Mouse (Mus musculus) midbrain, postnatal 0 days (tissue): ENCODE data around the gene Marc1. TPM values are rescaled to one million over a fixed set of nuclear protein-coding genes. Genes with fewer than 3 reads are reported as not detected.

Source experiments
- ATAC-seq: fragments of 200-750 bp; cut with Nextera tagmentation; 2 replicates; pipeline ENCODE4 v1.8.0; 2017; ENCODE audit warnings: moderate number of reproducible peaks, mild to moderate bottlenecking, moderate TSS enrichment, moderate library complexity; ENCODE audit not compliant: low FRiP score
- DNase-seq: peaks from one replicate; pipeline ENCODE4 v3.0.0-alpha.2; 2015; ENCODE audit warnings: low spot score
- H3K27ac ChIP-seq: fragments of 300-500 bp; sonication (generic); 2 replicates; pipeline ENCODE4 v1.5.1; 2014; ENCODE audit warnings: low read depth, mild to moderate bottlenecking, low read length, mixed read lengths
- H3K27me3 ChIP-seq: fragments of 300-500 bp; sonication (generic); 2 replicates; pipeline ENCODE4 v1.6.1; 2014; ENCODE audit warnings: low read length, control low read depth, mixed read lengths; ENCODE audit not compliant: insufficient read depth
- H3K36me3 ChIP-seq: fragments of 300-500 bp; sonication (generic); 2 replicates; pipeline ENCODE4 v1.6.1; 2014; ENCODE audit warnings: low read length, control low read depth, mixed read lengths; ENCODE audit not compliant: insufficient read depth
- H3K4me1 ChIP-seq: fragments of 300-500 bp; sonication (generic); 2 replicates; pipeline ENCODE4 v1.6.1; 2014; ENCODE audit warnings: mild to moderate bottlenecking, control low read depth, antibody characterized with exemption, low read length, mixed read lengths; ENCODE audit not compliant: insufficient read depth
- H3K4me2 ChIP-seq: fragments of 300-500 bp; sonication (generic); 2 replicates; pipeline ENCODE4 v1.6.1; 2014; ENCODE audit warnings: low read depth, mild to moderate bottlenecking, low read length, mixed read lengths; ENCODE audit not compliant: poor library complexity, severe bottlenecking
- H3K4me3 ChIP-seq: fragments of 300-500 bp; sonication (generic); 2 replicates; pipeline ENCODE4 v1.5.1; 2014; ENCODE audit warnings: low read depth, mild to moderate bottlenecking, low read length, moderate library complexity
- H3K9ac ChIP-seq: fragments of 300-500 bp; sonication (generic); replicated peaks from 2 replicates; pipeline ENCODE4 v1.6.1; 2014; ENCODE audit warnings: mild to moderate bottlenecking, low read length, moderate library complexity, mixed read lengths; ENCODE audit not compliant: poor library complexity, severe bottlenecking
- H3K9me3 ChIP-seq: fragments of 300-500 bp; sonication (generic); 2 replicates; pipeline ENCODE4 v1.6.1; 2016; ENCODE audit warnings: low read length, control low read depth
- CTCF ChIP-seq: IDR thresholded peaks from 2 replicates; pipeline ENCODE4 v1.5.1; 2016; ENCODE audit warnings: antibody characterized with exemption, mild to moderate bottlenecking
- WGBS: fragments of 180-500 bp; shearing (Covaris S2); extraction: QIAGEN DNeasy Blood & Tissue Kit; methylation state at CpG from one replicate; pipeline ENCODE4 v1.1.7; 2014; 5-methylcytosine and 5-hydroxymethylcytosine counted together
- polyA plus RNA-seq: library from polyadenylated mRNA; unstranded; fragments of >200 nt; fragmentation: Nextera tagmentation; extraction: Ambion mirVana; gene quantifications from 2 replicates; pipeline ENCODE4 v1.2.1, GENCODE M21; 2015
- total RNA-seq: library from RNA; depleted of rRNA; stranded (reverse); fragments of >200 nt; gene quantifications from 2 replicates; pipeline ENCODE4 v1.2.3, GENCODE M21; 2014; rRNA removed

Gene Marc1
- total RNA-seq = 0.55 TPM in 1 of 2 replicates, not detected in the other
- 0.21 and 0.25 TPM in 2 replicates for polyA plus RNA-seq

- ATAC-seq (no peak), DNase-seq (no peak)
- 0 out of 2 replicates have a peak, but pooled peaks cover 3% of the 10 kb centered on the region for H3K36me3 ChIP-seq
- no peak within 1 kb of the TSS for H3K27ac ChIP-seq
- H3K9me3 ChIP-seq = no peaks in the 10 kb centered on the region
- peak within 1 kb of the TSS; percentile 35 for H3K4me3 ChIP-seq
- H3K27me3 ChIP-seq = peaks cover 7% of the 10 kb centered on the region; the same call in 1 of the 2 replicates
- no peak for TF ChIP-seq CTCF
- 8% methylated on average over 51 of the region's 52 CpGs for WGBS
- no peaks in the 10 kb centered on the region for H3K4me1 ChIP-seq
- peak within 1 kb of the TSS; percentile 67 for H3K4me2 ChIP-seq
- H3K9ac ChIP-seq = peak within 1 kb of the TSS; percentile 48
Observed at GRCm38 (mm10) chr1:184810780-184811575, at the start of gene Marc1. Marc1 (minus strand) TSS chr1:184811313.

- no peak overlapping the region for H3K4me2 ChIP-seq
- no peak overlapping the region for H3K27ac ChIP-seq
- no peak overlapping the region for H3K9ac ChIP-seq
- no peaks in the 10 kb centered on the region for H3K27me3 ChIP-seq
- H3K4me1 ChIP-seq = no peaks in the 10 kb centered on the region
- WGBS = 63% methylated on average over 3 of the region's 3 CpGs
- no peak for DNase-seq
- no peak for ATAC-seq
- no peak overlapping the region for H3K4me3 ChIP-seq
- H3K9me3 ChIP-seq = no peaks in the 10 kb centered on the region
- no peak for TF ChIP-seq CTCF
- no peaks in the 10 kb centered on the region for H3K36me3 ChIP-seq
Observed at GRCm38 (mm10) chr1:184860276-184860675, 49.2 kb upstream of the Marc1 start.

GRCm38 (mm10) chr1:184858253-184858652, 47.1 kb upstream of the Marc1 start:
- no peak overlapping the region for H3K9ac ChIP-seq
- no peak overlapping the region for H3K27ac ChIP-seq
- no peaks in the 10 kb centered on the region for H3K4me1 ChIP-seq
- DNase-seq (no peak), ATAC-seq (no peak)
- WGBS = 88% methylated on average over 1 of the region's 1 CpGs
- H3K27me3 ChIP-seq = no peaks in the 10 kb centered on the region
- no peak for TF ChIP-seq CTCF
- H3K9me3 ChIP-seq = no peaks in the 10 kb centered on the region
- H3K4me3 ChIP-seq = no peak overlapping the region
- H3K4me2 ChIP-seq = no peak overlapping the region
- no peaks in the 10 kb centered on the region for H3K36me3 ChIP-seq

DNA sequence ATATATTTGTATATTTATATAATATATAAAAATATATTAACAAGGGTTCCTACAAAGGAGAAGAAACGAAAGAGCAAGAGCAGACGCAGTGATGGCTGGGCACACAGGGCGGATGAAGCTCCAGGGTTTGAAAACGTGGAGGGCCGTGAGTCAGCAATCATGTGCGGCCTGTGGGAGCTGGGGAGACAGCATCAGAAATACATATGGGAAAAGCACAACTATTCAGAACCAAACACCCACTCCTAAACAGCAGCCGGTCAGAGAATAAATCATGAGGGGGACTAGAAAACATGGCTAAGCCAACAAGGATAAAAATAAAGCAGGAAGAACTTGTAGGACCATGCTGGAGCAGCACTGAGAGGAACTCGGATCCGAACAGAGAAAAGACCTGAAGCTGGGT, 46.1 kb upstream of the Marc1 start:
- no peaks in the 10 kb centered on the region for H3K4me1 ChIP-seq
- H3K27ac ChIP-seq = no peak overlapping the region
- no peak overlapping the region for H3K4me2 ChIP-seq
- H3K36me3 ChIP-seq = no peaks in the 10 kb centered on the region
- no peak overlapping the region for H3K9ac ChIP-seq
- H3K27me3 ChIP-seq = no peaks in the 10 kb centered on the region
- TF ChIP-seq CTCF = no peak
- no peaks in the 10 kb centered on the region for H3K9me3 ChIP-seq
- no peak overlapping the region for H3K4me3 ChIP-seq
- DNase-seq (no peak), ATAC-seq (no peak)
- 92% methylated on average over 9 of the region's 9 CpGs for WGBS

DNA sequence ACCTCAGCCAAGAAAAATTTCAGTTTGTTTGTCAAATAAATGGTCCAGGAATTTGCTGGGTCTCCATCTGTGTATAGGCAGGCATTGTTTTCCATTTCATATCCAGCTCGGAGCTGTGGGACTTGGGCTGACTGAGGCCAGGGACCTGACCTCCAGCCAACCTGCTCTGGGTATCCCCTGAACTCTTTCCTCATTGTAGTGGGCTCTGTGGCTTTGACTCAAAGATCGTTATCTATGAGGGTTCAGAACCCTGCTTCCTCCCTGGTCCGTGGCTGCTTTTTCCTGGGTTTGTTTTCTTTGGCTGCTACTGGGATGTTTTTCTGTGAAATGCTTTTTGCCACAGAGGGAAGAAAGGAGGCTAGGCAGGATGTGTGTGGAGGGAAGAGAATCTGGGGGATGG, 42.8 kb upstream of the Marc1 start:
- no peak overlapping the region for H3K4me2 ChIP-seq
- H3K27ac ChIP-seq = no peak overlapping the region
- DNase-seq (no peak), ATAC-seq (no peak)
- H3K4me1 ChIP-seq = no peaks in the 10 kb centered on the region
- no peak overlapping the region for H3K9ac ChIP-seq
- H3K4me3 ChIP-seq = no peak overlapping the region
- 60% methylated on average over 3 of the region's 3 CpGs for WGBS
- no peaks in the 10 kb centered on the region for H3K27me3 ChIP-seq
- no peaks in the 10 kb centered on the region for H3K9me3 ChIP-seq
- TF ChIP-seq CTCF = no peak
- H3K36me3 ChIP-seq = no peaks in the 10 kb centered on the region

- Histone ChIP-seq H3K9me3 (no peaks in the 10 kb centered on the region), H3K27ac (no peak overlapping the region), H3K4me1 (no peaks in the 10 kb centered on the region), H3K4me2 (no peak overlapping the region), H3K27me3 (no peaks in the 10 kb centered on the region), H3K36me3 (no peaks in the 10 kb centered on the region), H3K4me3 (no peak overlapping the region), H3K9ac (no peak overlapping the region)
- no peak for ATAC-seq
- 32% methylated on average over 5 of the region's 5 CpGs for WGBS
- peak; percentile 82 for TF ChIP-seq CTCF
- DNase-seq = peak; percentile 32
Observed at GRCm38 (mm10) chr1:184853339-184853738, 42.2 kb upstream of the Marc1 start.
